Mouse (Mus musculus) stomach, postnatal 0 days (tissue): ENCODE measurements at regions not wholly inside any gene's neighbourhood (a gene's known extent, or its start where the extent isn't known, plus 50 kb on each side); places are given as distances from the start of the nearest gene placed in this dataset.

Experiments used
- CTCF ChIP-seq: IDR thresholded peaks from 2 replicates; pipeline ENCODE4 v1.5.1; 2016; ENCODE audit warnings: antibody characterized with exemption, low read depth, mild to moderate bottlenecking, moderate library complexity
- EP300 ChIP-seq: optimal IDR thresholded peaks from 2 replicates; pipeline ENCODE3; 2016; ENCODE audit warnings: antibody characterized with exemption

GRCm38 (mm10) chr5:39316478-39316877 is 438.8 kb downstream of the Hs3st1 start:
- TF ChIP-seq CTCF (no peak), EP300 (no peak)
